Mouse (Mus musculus): ENCODE data around the gene Gm43517. TPM values are rescaled to one million over a fixed set of nuclear protein-coding genes. Genes with fewer than 3 reads are reported as not detected.

The Gm43517 gene
- total RNA-seq, 2 experiments from 2014 or later: not detected

- no peak for DNase-seq
- no peak overlapping the region for H3K4me3 ChIP-seq
- intact Hi-C loops (cut with DNase I): no loop called here
Observed at GRCm38 (mm10) chr12:49380442-49380841, 4.5 kb upstream of the Gm43517 start.

DNA sequence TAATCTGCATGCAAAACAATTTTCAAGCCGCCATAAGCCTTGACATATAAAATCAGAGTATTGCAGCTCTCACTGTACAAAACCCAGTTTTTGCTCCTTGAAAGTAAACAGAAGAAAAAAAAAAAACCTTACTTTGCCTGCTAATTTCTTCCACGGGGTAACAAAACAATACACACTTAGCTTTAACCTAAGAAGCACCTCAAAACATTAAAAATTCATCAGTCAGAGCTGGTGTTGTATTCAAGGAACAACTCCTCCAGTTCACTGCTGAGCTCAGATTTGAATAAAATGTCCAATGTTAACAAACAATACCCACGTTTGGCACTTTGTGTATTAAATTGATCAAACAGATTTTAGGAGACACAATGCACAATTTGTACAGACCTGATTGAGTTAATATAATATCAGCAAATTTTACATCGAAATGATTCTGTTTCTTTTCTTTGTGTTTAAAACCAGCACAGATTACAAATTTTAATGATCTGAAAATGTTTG is 3.9 kb upstream of the Gm43517 start:
- intact Hi-C loops (cut with DNase I): no loop called here
- DNase-seq: no peak
- Histone ChIP-seq H3K27ac (no peak overlapping the region), H3K4me3 (no peak overlapping the region)
- TF ChIP-seq CTCF (IDR thresholded peaks at IDR 0.05): no peak

More at GRCm38 (mm10) chr12:49380442-49380841, 4.5 kb upstream of the Gm43517 start:
- no peak for TF ChIP-seq CTCF (IDR thresholded peaks at IDR 0.05)
- H3K27ac ChIP-seq: no peak overlapping the region

GRCm38 (mm10) chr12:49381721-49382365 is 3.1 kb upstream of the Gm43517 start:
- TF ChIP-seq CTCF (IDR thresholded peaks at IDR 0.05): no peak
- Histone ChIP-seq H3K4me3 (no peak overlapping the region), H3K27ac (no peak overlapping the region)
- no peak for DNase-seq
- intact Hi-C loops (cut with DNase I): no loop called here

DNA sequence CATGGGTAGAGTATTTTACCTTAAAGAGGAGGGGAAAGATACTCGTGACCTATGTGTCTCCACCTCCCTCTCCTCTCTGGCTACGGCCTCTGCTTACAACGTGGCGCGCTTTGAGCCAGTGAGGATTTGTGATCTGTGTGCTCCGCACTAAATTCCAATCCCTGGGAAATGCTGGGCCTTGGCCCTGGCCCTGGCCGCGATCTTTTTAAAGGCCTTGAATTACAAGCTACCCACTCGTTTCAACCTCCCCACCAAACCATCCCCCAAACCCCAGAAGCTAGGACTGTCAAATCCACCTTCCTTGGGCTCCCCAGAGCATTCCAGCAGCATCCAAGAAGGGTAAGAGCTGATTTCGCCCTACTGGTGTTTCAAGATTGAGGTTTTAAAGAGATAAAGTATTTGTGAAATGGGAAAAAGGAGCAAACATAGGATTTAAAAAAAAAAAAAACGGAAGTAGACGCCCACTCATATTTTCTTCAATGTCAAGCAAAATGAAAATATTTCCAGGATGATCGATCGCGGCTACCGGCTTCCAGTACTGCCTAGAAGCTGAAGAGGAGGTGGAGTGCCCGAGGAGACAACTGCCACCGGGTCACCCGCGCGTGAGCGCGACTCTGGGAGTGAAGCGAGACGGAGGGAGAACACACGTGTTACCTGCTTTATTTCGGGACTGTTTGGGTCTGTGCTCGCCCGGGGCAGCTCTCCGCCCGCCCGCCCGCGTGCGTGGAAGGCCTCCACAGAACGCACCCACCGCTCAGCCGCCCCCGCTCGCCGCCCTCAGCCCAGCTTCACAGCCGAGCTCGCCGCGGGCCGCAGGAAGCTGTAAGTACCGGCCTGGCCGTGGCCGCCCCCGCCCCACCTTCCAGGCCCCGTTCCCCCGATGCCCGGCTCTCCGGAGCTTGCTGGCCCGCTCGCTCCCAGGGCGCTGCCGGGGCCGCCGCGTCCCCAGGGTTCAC is 2.1 kb upstream of the Gm43517 start, which contains the start of gene Foxg1:
Gene Foxg1 (plus strand): TSS at position 96 of the 956 bp plus-strand sequence.
- no peak for TF ChIP-seq CTCF (IDR thresholded peaks at IDR 0.05)
- no peak for DNase-seq
- H3K4me3 ChIP-seq: peak within 1 kb of the TSS; percentile 63
- no peak within 1 kb of the TSS for H3K27ac ChIP-seq
- intact Hi-C loops (cut with DNase I): no loop called here

- Histone ChIP-seq H3K4me3 (peak overlapping the region; percentile 63), H3K27ac (no peak overlapping the region)
- DNase-seq: peak; percentile 21
- intact Hi-C loops (cut with DNase I): no loop called here
- TF ChIP-seq CTCF (IDR thresholded peaks at IDR 0.05): no peak
Observed at GRCm38 (mm10) chr12:49383521-49384133, 1.3 kb upstream of the Gm43517 start.

DNA sequence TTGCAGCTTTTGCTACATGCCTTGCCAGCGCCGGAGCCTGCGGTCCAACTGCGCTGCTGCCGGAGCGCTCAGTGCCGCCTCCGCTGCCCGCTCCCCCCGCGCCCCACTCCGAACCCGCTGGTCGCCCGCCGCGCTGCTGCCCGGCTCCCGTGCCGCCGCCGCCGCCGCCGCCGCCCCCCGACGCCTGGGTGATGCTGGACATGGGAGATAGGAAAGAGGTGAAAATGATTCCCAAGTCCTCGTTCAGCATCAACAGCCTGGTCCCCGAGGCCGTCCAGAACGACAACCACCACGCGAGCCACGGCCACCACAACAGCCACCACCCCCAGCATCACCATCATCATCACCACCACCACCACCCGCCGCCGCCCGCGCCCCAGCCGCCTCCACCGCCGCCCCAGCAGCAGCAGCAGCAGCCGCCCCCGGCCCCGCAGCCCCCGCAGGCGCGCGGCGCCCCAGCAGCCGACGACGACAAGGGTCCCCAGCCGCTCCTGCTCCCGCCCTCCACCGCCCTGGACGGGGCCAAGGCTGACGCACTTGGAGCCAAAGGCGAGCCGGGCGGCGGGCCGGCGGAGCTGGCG is 589 bp upstream of the Gm43517 start:
- intact Hi-C loops (cut with DNase I): no loop called here
- no peak for DNase-seq
- Histone ChIP-seq H3K27ac (no peak overlapping the region), H3K4me3 (peak overlapping the region; percentile 63)
- no peak for TF ChIP-seq CTCF (IDR thresholded peaks at IDR 0.05)

DNA sequence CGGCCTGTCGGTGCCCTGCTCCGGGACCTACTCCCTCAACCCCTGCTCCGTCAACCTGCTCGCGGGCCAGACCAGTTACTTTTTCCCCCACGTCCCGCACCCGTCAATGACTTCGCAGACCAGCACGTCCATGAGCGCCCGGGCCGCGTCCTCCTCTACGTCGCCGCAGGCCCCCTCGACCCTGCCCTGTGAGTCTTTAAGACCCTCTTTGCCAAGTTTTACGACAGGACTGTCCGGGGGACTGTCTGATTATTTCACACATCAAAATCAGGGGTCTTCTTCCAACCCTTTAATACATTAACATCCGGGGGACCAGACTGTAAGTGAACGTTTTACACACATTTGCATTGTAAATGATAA is 637 bp downstream of the Gm43517 start:
- Histone ChIP-seq H3K27ac (no peak overlapping the region), H3K4me3 (no peak overlapping the region)
- no peak for DNase-seq
- intact Hi-C loops (cut with DNase I): no loop called here
- no peak for TF ChIP-seq CTCF (IDR thresholded peaks at IDR 0.05)

DNA sequence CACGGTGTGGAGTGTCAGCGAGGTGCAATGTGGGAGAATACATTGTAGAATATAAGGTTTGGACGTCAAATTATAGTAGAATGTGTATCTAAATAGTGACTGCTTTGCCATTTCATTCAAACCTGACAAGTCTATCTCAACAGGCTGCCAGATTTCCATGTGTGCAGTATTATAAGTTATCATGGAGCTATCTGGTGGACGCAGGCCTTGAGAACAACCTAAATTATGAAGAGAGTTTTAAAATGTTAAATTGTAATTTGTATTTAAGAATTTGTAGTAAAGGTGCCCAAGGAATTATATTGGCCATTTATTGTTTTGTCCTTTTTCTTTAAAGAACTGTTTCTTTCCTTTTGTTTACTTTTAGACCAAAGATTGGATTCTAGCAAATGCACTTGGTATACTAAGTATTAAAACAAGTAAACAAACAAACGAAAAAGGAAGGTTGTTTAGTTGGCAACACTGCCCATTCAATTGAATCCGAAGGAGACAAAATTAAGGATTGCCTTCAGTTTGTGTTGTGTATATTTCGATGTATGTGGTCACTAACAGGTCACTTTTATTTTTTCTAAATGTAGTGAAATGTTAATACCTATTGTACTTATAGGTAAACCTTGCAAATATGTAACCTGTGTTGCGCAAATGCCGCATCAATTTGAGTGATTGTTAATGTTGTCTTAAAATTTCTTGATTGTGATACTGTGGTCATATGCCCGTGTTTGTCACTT is 1.3 kb downstream of the Gm43517 start:
- intact Hi-C loops (cut with DNase I): no loop called here
- no peak for TF ChIP-seq CTCF (IDR thresholded peaks at IDR 0.05)
- DNase-seq: no peak
- no peak overlapping the region for H3K27ac ChIP-seq
- H3K4me3 ChIP-seq: no peak overlapping the region

DNA sequence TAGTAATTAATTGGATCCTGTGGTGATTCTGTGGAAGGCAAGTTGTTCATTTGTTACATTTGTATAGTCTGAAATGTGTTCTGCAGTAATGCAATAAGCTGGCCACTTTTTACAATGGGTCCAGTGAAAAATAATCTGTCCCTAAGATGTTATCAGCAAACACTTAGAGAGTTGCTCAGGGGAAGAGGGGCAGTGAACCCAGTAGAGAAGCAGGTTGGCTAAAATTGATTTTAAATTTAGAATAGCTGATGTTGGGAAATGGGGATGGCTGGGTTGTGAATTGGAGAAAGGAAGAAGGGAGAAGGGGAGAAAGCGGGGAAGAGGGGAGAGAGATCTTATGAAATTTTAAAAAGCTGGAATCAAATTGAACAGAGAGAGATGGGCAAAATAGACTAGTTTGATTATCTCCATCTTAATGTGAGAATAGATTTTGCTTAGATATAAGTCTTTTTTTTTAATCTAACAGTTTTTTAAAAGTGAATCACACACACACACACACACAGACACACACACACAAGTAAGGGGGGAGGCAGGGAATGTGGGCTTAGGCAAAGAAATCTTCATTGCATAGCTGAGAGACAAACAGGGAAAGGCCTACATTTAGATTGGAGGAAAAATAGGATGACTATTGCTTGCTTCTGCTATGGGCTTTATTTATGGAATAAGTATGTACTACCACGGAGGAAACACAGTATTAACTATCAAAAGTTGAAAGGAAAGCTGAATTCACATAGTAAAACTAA is 3.1 kb downstream of the Gm43517 start:
- no peak overlapping the region for H3K4me3 ChIP-seq
- intact Hi-C loops (cut with DNase I): no loop called here
- no peak for TF ChIP-seq CTCF (IDR thresholded peaks at IDR 0.05)

GRCm38 (mm10) chr12:49389666-49390065 is 4.7 kb downstream of the Gm43517 start:
- DNase-seq: no peak
- intact Hi-C loops (cut with DNase I): no loop called here
- no peak overlapping the region for H3K4me3 ChIP-seq
- H3K27ac ChIP-seq: no peak overlapping the region
- TF ChIP-seq CTCF (IDR thresholded peaks at IDR 0.05): no peak

More for the DNA sequence above, 3.1 kb downstream of the Gm43517 start:
- H3K27ac ChIP-seq: no peak overlapping the region
- DNase-seq: no peak

DNA sequence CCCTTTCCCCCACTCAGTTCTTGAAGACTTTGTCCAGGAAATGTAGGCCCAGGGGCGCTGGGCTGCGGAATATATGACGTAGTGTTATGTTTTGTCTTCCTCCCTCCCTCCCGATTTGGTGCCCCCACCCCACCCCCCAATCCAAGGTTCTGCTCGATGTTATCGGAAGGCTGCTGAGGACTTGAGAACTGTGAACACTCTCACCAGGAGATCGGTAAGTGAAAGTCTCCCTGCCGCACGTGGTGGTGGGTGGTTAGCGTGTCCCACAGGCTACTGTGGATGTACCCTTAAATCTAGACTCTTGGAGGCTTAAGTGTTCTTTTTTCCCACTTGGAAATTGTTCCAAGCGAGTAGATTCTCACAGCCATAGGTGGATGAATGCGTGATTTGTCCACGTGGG is 5.3 kb downstream of the Gm43517 start:
- TF ChIP-seq CTCF (IDR thresholded peaks at IDR 0.05): no peak
- intact Hi-C loops (cut with DNase I): no loop called here
- H3K27ac ChIP-seq: no peak overlapping the region
- no peak for DNase-seq
- no peak overlapping the region for H3K4me3 ChIP-seq

Measured in gastrocnemius, adult 2 months (tissue).